Mouse (Mus musculus): ENCODE data around the gene Foxd4.

DNA sequence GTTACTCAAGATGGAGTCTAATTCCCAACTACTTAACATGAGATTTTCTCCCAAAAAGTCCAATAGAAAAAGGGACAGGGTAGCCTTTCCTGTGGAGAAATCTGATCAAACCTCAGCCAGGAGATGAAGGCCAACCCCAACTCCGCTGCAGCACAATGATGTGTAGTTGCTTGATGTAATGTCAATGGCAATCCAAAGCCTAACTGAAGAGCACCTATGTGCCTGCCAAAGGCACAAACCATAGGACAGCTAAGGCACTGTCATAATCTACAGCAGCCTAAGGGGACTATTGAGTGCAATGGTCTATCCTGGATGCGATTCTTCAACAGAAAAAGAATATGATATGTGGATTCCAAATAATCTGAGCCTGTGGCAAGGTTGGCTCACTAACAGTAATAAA lies 1.8 kb upstream of the Foxd4 start:
- TF ChIP-seq CTCF (IDR thresholded peaks at IDR 0.05) (no peak), POLR2A (IDR thresholded peaks at IDR 0.05; ENCODE audit: insufficient read depth, low read depth, low read length) (no peak), EP300 (IDR thresholded peaks at IDR 0.05; ENCODE audit: insufficient read depth, low read depth, low read length) (no peak)

Measured in heart, adult 2 months (tissue).